Mouse (Mus musculus) testis, adult 2 months (tissue): Measurements from ENCODE around the gene Top2a.

Experiments used
- CTCF ChIP-seq: fragments of 200-500 bp; IDR thresholded peaks from 2 replicates; pipeline ENCODE4 v1.5.1; 2012; ENCODE audit warnings: low read depth, mild to moderate bottlenecking, inconsistent platforms, low read length, moderate library complexity; ENCODE audit not compliant: control insufficient read depth, insufficient read depth, insufficient replicate concordance
- POLR2A ChIP-seq: fragments of 200-500 bp; IDR thresholded peaks from 2 replicates; pipeline ENCODE4 v1.6.1; 2012; ENCODE audit warnings: low read depth, mild to moderate bottlenecking, inconsistent platforms, low read length, moderate library complexity; ENCODE audit not compliant: control insufficient read depth

DNA sequence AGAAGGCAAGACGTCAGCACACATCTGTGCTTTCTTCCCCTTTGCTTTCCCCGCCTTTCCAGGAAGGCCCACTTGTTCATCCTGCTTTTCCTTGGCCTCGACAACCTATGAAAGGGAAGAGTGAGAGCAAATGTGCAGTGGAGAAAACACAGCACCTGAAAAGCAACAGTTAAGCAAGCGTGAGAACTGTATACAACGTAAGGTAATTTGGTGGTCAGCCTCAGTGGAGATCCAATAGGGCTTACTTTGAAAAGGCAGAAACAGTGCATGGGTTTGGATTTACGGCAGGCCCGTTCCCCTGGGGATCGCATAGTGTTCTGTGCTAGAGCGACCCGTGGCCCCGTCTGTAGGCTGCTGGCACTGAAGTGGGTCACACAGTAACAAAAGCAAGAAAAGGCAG lies 24.7 kb downstream of the Top2a start:
- TF ChIP-seq POLR2A (no peak), CTCF (no peak)
